Mouse (Mus musculus) granulocyte monocyte progenitor cell, adult 5-6 weeks (primary cell): Measurements from ENCODE around the gene 4930402H24Rik. TPM values are rescaled to one million over a fixed set of nuclear protein-coding genes. Genes with fewer than 3 reads are reported as not detected.

Source experiments
- ATAC-seq: replicated peaks from 2 replicates; pipeline ENCODE4 v1.8.0; 2016; ENCODE audit warnings: mild to moderate bottlenecking, moderate TSS enrichment, inconsistent platforms; ENCODE audit not compliant: poor library complexity, severe bottlenecking
- total RNA-seq, 2 experiments: library from RNA; stranded (forward) in 1 of 2; stranded (reverse) in 1 of 2; fragments of 200-712, 200-1000 nt in 1 of 2; fragments of >200 nt in 1 of 2; fragmentation: Nextera tagmentation in 1 of 2; gene quantifications; 2 replicates each; pipeline ENCODE4 v1.2.3; 2014 to 2017

4930402H24Rik gene
- total RNA-seq, 2 experiments from 2014 or later: 5.3 to 10.5 TPM

GRCm38 (mm10) chr2:130818838-130819647 lies 87.2 kb downstream of the 4930402H24Rik start:
- ATAC-seq: no peak

DNA sequence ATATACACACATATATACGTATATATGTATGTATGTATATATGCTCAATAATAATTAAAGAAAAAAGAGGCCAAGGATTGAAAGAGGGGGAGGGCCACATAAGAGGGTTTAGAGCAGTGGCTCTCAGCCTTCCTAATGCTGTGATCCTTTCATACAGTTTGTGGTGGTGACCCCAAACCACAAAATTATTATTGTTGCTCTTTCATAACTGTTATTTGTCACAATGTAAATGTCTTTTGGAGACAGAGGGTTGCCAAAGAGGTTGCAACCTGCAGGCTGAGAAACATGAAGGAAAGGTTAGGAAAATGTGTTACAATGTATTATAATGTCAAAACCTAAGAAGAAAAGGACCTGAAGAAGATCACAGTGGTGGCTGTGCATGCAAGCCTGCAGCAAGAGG lies 88.3 kb downstream of the 4930402H24Rik start:
- peak; percentile 65 for ATAC-seq

DNA sequence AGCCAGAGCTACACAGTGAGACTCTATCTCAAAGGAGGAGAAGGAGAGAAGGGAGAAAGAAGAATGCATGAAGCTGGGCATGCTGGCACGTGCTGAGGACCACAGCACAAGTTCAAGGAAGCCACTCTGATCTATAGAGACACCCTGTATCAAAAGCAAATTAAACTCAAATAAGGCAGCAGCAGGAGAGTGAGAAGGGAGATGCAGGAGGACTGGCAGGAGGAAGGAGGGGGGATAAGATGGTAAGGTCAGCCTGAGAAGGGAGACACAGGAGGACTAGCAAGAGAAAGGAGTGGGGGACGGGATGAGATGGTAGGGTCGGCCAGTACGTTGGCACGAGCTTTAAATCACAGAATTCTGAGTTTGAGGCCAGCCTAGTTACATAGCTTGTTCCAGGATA lies 90.0 kb downstream of the 4930402H24Rik start:
- ATAC-seq: no peak

- no peak for ATAC-seq
Measured at GRCm38 (mm10) chr2:130814492-130814891, 91.7 kb downstream of the 4930402H24Rik start.

DNA sequence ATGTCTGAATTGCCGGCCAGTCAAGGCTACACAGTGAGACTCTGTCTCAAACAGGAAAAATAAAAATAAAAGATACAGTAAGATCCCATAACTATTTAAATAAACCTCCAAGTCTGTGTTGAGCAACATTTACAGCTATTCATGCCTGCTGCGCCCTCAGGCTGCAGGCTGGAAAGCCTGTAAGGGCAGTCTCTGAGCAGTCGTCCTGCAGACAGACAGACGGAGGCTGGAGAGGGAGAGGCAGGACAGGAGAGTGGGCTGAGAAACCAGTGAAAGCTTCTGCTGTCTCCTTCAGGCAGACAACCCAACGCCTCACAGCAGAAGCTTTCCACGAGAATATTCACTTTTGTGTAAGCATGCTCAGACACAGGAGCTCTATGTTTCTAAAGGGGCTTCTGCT lies 92.5 kb downstream of the 4930402H24Rik start:
- ATAC-seq: no peak

GRCm38 (mm10) chr2:130812487-130812886 lies 93.7 kb downstream of the 4930402H24Rik start:
- ATAC-seq: no peak

DNA sequence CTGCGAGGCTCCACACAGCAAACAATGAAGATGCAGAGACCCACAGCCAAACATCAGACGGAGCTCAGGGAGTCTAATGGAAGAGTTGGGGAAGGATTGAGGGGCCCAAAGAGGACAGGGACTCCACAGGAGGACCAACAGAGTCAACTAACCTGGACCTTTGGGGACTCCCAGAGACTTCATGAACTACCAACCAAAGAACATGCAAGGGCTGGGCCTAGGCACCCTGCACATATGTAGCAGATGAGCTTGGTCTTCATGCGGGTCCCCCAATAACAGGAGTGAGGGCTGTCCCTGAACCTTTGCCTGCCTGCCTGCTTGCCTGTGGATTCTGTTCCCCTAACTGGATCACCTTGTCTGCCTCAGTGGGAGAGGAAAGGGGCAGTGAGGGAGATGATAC lies 101.1 kb downstream of the 4930402H24Rik start:
- ATAC-seq: no peak

- no peak; the same call in 1 of the 2 replicates for ATAC-seq
Measured at GRCm38 (mm10) chr2:130803706-130804105, 102.5 kb downstream of the 4930402H24Rik start.

DNA sequence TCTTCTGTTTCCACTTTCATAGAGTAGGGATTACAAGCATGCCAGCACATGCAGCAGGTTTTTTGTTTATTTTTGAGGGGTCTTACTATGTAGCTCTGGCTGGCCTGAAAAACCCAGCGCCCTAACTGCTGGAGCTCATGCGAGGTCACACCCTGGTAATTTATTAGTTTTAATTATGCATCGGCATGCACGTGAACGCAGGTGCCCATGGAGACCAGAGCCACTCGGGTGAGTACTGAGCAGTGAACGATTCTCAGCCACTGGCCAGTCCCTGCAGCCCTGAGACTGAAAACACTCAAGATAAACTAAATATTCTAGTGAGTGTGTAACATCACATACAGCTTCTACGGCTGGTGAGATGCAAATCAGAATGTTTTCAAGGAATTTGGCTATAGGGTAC lies 110.5 kb downstream of the 4930402H24Rik start:
- no peak for ATAC-seq

DNA sequence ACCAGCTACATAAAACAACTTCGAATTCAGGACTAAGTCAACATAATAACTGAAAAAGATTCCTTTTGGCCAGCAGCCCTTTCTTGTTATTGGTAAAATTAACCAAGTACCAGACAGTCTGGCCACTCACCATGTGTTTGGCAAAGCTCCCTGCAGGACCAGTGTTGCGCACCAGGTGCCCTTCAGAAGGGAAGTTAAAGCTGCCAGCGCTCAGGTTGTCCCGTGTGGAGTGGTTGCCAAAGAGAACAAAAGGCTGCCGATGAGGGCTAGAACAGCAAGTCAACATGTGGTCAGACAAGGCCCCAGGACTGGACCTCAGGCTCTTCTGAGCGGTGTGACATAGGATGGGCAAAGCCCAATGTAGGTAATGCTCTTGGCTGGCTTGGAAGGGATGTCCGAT lies 114.5 kb downstream of the 4930402H24Rik start:
- no peak for ATAC-seq

DNA sequence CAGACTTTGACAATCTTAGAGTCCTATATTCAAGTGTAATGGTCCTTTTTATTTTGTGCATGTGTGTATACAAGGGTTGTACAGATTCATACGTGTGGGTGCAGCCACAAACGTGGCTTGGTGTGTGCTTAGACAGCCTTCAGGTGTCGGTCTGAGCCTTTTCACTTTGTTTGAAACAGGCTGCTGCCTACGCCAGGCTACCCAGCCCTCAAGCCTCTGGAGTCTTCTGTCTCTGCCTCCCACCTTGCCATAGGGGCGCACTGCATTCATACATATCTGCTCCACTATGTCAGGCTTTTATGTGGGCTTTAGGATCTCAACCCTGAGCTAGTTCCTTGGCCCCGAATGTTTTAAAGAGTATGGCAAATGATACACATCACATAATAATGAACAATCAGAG lies 116.6 kb downstream of the 4930402H24Rik start:
- no peak for ATAC-seq

DNA sequence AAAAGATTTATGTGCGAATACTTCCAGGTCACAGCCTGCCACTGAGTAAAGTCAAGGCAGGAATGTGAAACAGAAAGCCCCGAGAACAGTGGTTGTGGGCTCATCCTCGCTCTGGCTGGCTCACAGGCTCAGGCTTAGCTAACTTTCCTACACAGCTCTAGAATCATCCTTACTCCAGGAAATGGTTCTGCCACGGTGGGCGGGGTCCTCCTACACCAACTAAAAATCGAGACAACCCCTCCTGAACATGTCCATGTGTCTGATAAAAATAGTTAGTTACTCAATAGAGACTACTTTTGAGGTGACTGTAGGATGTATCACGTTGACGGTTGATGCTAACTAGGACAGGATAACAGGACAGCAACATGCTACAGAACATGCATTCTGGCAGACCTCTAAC lies 117.2 kb downstream of the 4930402H24Rik start:
- no peak for ATAC-seq

- ATAC-seq: peak; percentile 93
Measured at GRCm38 (mm10) chr2:130784939-130785338, 121.3 kb downstream of the 4930402H24Rik start.

- no peak for ATAC-seq
Measured at GRCm38 (mm10) chr2:130780615-130781303, 125.4 kb downstream of the 4930402H24Rik start.

DNA sequence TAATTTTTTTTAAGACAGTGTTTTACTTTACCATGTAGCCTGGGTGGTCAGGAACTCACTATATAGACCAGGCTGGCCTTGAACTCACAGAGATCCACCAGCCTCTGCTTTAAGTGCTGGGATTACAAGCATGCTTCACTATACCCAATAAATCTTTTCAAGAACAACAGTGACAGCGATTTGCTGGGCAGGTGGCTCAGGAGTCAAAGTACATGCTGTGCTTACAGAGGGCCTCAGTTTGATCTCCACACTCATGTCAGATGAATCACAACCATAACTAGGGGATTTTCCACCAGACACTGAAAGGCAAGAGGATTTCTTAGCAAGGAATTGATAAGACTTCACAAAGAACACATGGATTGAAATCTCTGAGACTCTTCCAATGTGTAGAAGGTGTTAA lies 126.3 kb downstream of the 4930402H24Rik start:
- no peak for ATAC-seq

DNA sequence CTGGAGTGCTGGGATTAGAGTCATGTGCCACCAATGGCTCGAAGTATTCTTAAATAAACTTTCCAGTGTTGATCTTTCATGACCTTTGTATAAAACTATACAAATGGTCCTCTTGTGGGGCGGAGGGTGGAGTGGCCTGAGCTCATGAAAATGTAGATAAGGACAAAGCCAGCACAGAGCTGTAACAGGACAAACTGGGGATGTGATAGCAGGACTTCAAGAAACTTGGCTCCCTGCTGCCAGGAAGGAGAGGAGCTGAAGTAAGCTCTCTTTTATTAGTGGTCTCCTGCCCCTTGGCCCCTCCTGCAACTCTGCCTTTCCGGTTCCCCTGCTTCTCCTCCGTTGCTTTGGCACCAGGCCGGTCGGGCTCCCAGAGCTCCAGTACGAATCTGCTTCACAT lies 129.6 kb downstream of the 4930402H24Rik start:
- ATAC-seq: no peak

DNA sequence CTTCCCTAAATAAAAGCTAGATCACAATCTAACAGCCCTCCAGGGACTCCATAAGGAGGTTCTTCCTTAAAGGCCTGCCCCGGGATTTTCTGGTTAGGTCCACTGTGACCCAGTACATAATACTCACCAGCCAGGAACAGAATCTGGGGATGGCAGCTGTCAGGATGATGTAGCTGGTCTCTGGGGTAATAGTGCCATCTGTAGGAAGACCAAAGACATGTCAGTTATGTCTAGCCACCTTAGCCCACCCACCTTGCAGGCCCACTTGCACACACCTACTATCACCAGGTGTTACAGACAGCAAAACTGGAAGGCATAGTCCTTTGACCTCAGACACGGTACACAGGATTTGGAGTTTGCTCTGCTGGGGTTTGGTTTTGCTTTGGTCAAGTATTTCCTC lies 138.7 kb downstream of the 4930402H24Rik start:
- ATAC-seq: peak; percentile 56

DNA sequence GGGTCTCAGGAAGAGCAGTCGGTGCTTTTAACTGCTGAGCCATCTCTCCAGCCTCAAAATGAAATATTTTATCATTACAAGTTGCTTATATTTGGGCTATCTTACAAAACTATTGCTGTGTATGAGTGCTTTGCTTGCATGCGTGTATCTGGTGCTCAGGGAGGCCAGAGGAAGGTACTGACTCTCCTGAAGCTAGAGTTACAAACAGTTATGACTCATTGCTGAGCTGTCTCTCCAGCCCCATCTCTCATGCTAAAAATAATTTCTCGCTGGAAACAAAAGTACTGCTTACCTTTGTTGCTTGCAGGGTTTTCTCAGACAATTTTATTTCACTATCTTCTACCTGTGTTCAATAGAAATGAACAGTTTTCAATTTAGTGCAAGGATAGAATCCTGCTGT lies 140.8 kb downstream of the 4930402H24Rik start:
- no peak for ATAC-seq

GRCm38 (mm10) chr2:130760876-130761275 lies 145.3 kb downstream of the 4930402H24Rik start:
- ATAC-seq: no peak

GRCm38 (mm10) chr2:130755061-130755607 lies 151.1 kb downstream of the 4930402H24Rik start:
- no peak for ATAC-seq

- no peak for ATAC-seq
Measured at GRCm38 (mm10) chr2:130754596-130754995, 151.6 kb downstream of the 4930402H24Rik start.
